Mouse (Mus musculus): ENCODE results near the gene Zdhhc1. TPM values are rescaled to one million over a fixed set of nuclear protein-coding genes. Genes with fewer than 3 reads are reported as not detected.

The Zdhhc1 gene
- polyA plus RNA-seq, 1 experiment = 24.7 TPM

DNA sequence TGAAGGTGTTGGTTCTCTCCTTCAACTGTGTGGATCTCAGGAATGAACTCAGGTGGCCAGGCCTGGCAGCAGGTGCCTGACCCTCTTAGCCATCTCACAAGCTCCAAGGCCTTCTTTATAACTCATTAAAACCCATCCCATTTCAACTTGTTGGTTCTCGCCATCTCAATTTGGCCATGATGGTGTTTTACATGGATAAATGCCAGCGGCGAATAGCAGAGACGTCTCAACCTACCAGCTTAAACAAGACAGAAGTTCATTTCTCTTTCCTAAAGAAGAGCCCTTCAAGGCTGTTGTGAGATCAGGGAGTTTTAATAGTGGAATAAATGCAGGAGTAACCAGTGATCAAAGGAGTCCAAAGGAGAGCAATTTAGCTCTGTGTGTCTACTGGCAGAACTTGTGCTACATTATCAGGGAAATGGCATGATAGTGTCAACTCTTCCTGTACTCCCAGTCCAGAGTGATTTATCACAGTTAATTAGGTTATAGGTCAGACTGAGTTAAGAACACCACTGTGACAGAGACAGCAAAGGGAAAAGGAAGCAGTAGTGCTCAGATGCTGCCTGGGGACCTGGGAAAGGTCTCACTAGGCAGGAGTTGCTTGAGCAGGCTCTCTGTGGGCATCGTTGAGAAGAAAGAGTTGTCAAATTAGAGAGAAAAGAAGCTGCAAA is 59.5 kb downstream of the Zdhhc1 start:
- no peak overlapping the region for H3K4me3 ChIP-seq (ENCODE audit: insufficient read depth, low read length)
- no peaks in the 10 kb centered on the region for H3K4me1 ChIP-seq (ENCODE audit: control insufficient read depth, insufficient read depth, low read length)
- no peak overlapping the region for H3K27ac ChIP-seq (ENCODE audit: insufficient read depth, low read length)
- no peak for TF ChIP-seq POLR2A (IDR thresholded peaks at IDR 0.05; ENCODE audit: low read depth, low read length)
- no peak for TF ChIP-seq CTCF (IDR thresholded peaks at IDR 0.05; ENCODE audit: borderline replicate concordance, insufficient read depth, low read length)

DNA sequence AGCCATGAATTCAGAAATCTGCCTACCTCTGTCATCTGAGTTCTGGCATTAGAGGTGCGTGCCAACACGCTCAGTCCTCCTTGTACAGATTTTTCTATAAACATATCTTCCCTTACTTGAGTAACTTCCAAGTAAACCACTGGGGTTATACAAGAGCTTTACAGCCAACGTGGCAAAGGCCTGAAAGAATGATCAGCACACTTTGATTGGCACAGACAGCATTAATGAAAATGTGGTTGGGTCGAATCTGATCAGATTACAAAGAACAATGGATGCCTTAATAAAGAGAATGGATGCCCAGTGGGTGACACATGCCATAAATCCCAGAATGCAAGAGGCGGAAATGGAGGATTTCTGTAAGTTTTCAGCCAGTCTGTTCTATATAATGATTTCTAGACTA is 60.5 kb downstream of the Zdhhc1 start:
- H3K27ac ChIP-seq (ENCODE audit: insufficient read depth, low read length) = no peak overlapping the region
- no peak for TF ChIP-seq CTCF (IDR thresholded peaks at IDR 0.05; ENCODE audit: borderline replicate concordance, insufficient read depth, low read length)
- TF ChIP-seq POLR2A (IDR thresholded peaks at IDR 0.05; ENCODE audit: low read depth, low read length) = no peak
- no peak overlapping the region for H3K4me3 ChIP-seq (ENCODE audit: insufficient read depth, low read length)
- H3K4me1 ChIP-seq (ENCODE audit: control insufficient read depth, insufficient read depth, low read length) = no peaks in the 10 kb centered on the region

DNA sequence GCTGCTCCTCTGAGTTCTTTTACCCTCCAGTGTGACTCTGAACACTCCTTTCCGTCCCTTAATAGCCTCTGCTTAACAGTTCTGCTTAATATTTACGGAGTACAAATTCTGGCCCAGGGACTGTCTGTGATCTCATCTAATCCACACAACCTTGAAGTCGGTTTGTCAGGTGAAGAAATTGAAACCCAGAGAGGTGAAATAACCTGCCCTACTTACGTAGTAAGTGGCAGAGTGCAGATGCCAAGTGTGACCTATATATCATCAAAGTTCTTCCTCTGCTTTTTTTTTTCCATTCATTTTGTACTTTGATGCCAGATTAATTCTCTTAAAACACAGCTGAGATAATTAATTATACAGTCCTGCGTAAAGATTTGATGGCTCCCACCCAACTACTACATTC is 62.6 kb downstream of the Zdhhc1 start:
- no peak overlapping the region for H3K4me3 ChIP-seq (ENCODE audit: insufficient read depth, low read length)
- TF ChIP-seq CTCF (IDR thresholded peaks at IDR 0.05; ENCODE audit: borderline replicate concordance, insufficient read depth, low read length) (no peak), POLR2A (IDR thresholded peaks at IDR 0.05; ENCODE audit: low read depth, low read length) (no peak)
- no peak overlapping the region for H3K27ac ChIP-seq (ENCODE audit: insufficient read depth, low read length)
- H3K4me1 ChIP-seq (ENCODE audit: control insufficient read depth, insufficient read depth, low read length) = no peaks in the 10 kb centered on the region

DNA sequence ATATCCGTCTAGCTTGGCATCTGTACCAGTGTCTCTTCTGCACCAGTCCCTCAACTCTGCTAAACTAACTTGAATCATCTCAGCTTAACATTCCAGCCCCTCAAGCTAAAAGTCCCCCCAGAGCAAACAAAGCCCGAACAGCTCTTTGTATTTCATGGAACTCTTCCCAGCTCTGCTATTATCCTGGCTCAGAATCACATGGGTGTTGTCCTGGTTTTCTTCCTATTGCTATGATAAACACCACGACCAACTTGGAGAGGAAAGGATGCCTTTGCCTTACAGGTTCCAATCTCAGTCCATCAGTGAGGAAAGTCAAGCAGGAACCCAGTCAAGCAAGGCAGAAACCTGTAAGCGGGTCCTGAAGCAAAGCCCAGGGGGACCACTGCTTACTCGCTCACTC is 63.2 kb downstream of the Zdhhc1 start:
- Histone ChIP-seq H3K4me3 (ENCODE audit: insufficient read depth, low read length) (no peak overlapping the region), H3K27ac (ENCODE audit: insufficient read depth, low read length) (no peak overlapping the region), H3K4me1 (ENCODE audit: control insufficient read depth, insufficient read depth, low read length) (no peaks in the 10 kb centered on the region)
- TF ChIP-seq CTCF (IDR thresholded peaks at IDR 0.05; ENCODE audit: borderline replicate concordance, insufficient read depth, low read length) (no peak), POLR2A (IDR thresholded peaks at IDR 0.05; ENCODE audit: low read depth, low read length) (no peak)

DNA sequence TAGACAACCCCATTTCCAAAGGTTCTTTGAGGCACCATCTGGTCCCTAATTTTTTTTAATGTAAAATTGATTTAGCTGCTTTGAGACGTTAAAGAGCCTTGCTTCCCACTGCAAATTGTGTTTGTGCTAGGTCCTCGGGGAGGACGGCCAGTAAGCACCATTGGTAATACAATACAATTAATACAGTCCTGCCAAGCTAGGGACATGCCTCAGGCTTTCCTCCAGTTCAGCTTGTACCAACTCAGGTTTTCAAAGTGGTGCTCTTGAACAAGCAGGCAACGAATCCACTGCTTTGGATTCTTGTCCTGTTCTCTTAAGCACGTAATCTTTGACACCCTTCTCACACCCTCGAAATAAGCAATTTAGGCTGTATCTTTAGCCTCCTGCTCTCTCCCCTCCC is 63.7 kb downstream of the Zdhhc1 start:
- Histone ChIP-seq H3K27ac (ENCODE audit: insufficient read depth, low read length) (no peak overlapping the region), H3K4me1 (ENCODE audit: control insufficient read depth, insufficient read depth, low read length) (no peaks in the 10 kb centered on the region), H3K4me3 (ENCODE audit: insufficient read depth, low read length) (no peak overlapping the region)
- TF ChIP-seq POLR2A (IDR thresholded peaks at IDR 0.05; ENCODE audit: low read depth, low read length) = no peak
- no peak for TF ChIP-seq CTCF (IDR thresholded peaks at IDR 0.05; ENCODE audit: borderline replicate concordance, insufficient read depth, low read length)

DNA sequence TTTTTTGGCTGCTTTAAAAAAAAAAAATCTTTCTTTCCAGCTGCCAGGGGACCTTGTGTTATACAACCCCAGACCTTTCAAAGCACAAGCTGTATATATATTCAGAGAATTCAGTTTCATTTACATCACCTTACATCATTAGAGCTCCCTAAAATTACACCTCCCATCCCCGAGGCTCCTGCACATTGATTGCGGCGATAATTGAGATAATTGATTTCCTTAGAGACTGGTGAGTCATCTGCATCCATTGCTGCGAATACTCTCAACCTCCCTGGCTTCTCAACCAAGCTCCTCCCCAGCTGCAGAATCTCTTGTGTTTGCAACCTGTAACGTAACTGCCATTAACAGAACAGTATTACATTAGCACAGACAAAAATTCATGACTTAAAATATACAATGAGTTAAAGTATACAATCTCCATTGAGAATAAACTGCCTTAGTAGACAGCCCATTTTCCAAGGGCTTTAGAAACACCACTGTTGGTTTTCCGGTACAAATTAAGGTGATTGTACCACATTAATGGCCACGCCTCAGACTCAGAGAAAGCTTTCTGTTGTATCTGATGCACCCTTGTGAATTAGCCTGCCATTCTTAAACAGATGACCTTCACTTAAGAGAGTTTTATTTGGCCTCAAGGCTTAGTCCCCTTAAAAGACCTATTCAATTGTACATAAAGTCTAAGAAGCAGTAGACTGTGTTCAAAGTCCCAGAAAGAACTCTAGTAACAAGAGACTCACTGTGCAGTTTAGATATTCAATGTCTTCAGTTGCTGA is 64.8 kb downstream of the Zdhhc1 start:
- TF ChIP-seq CTCF (IDR thresholded peaks at IDR 0.05; ENCODE audit: borderline replicate concordance, insufficient read depth, low read length) = no peak
- TF ChIP-seq POLR2A (IDR thresholded peaks at IDR 0.05; ENCODE audit: low read depth, low read length) = no peak
- no peak overlapping the region for H3K4me3 ChIP-seq (ENCODE audit: insufficient read depth, low read length)
- no peaks in the 10 kb centered on the region for H3K4me1 ChIP-seq (ENCODE audit: control insufficient read depth, insufficient read depth, low read length)
- H3K27ac ChIP-seq (ENCODE audit: insufficient read depth, low read length) = no peak overlapping the region

DNA sequence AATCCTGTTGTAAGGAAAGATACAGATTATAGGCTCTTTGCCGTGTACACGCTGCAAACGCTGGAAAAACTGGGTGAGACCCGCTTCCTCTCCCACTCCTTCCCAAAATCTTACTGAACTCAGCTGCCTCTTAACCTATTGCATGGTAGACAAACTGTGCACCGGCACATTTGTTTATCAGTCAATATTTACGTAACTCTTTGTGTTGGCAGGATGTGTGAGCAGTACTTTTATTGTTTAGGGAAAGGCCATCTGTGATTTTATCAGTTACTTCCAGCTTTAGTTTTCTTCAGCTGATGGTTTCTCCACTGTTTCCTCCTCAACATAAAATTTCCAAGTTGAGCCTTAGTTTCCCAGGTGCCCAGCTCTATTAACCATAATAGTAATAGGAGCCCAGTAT is 69.8 kb downstream of the Zdhhc1 start:
- no peaks in the 10 kb centered on the region for H3K4me1 ChIP-seq (ENCODE audit: control insufficient read depth, insufficient read depth, low read length)
- H3K27ac ChIP-seq (ENCODE audit: insufficient read depth, low read length) = no peak overlapping the region
- H3K4me3 ChIP-seq (ENCODE audit: insufficient read depth, low read length) = no peak overlapping the region
- TF ChIP-seq CTCF (IDR thresholded peaks at IDR 0.05; ENCODE audit: borderline replicate concordance, insufficient read depth, low read length) = no peak
- TF ChIP-seq POLR2A (IDR thresholded peaks at IDR 0.05; ENCODE audit: low read depth, low read length) = no peak

Other genes with a start within 250 kb of the Zdhhc1 start
- 25.8 and 33.2 TPM in 2 replicates for gene B3gnt9, start 241.7 kb downstream of the Zdhhc1 start, polyA plus RNA-seq (2011; ENCODE audit: insufficient read length, low read depth, missing spikeins)
- gene Tradd, start 232.3 kb downstream of the Zdhhc1 start, polyA plus RNA-seq (2011; ENCODE audit: insufficient read length, low read depth, missing spikeins) = 12.5 and 15.0 TPM in 2 replicates
- 3.9 and 4.3 TPM in 2 replicates for gene Fbxl8, start 232.3 kb downstream of the Zdhhc1 start, polyA plus RNA-seq (2011; ENCODE audit: insufficient read length, low read depth, missing spikeins)
- gene Hsf4, start 227.1 kb downstream of the Zdhhc1 start, polyA plus RNA-seq (2011; ENCODE audit: insufficient read length, low read depth, missing spikeins) = 1.2 and 1.7 TPM in 2 replicates
- 3.0 and 3.4 TPM in 2 replicates for gene Nol3, start 220.8 kb downstream of the Zdhhc1 start, polyA plus RNA-seq (2011; ENCODE audit: insufficient read length, low read depth, missing spikeins)
- gene 4931428F04Rik, start 207.0 kb downstream of the Zdhhc1 start, polyA plus RNA-seq (2011; ENCODE audit: insufficient read length, low read depth, missing spikeins) = 5.2 and 6.2 TPM in 2 replicates
- 0.55 TPM in 1 of 2 replicates, not detected in the other for gene Exoc3l, start 200.8 kb downstream of the Zdhhc1 start, polyA plus RNA-seq (2011; ENCODE audit: insufficient read length, low read depth, missing spikeins)
- 42.6 and 43.9 TPM in 2 replicates for gene E2f4, start 199.2 kb downstream of the Zdhhc1 start, polyA plus RNA-seq (2011; ENCODE audit: insufficient read length, low read depth, missing spikeins)
- gene Elmo3, start 191.3 kb downstream of the Zdhhc1 start, polyA plus RNA-seq (2011; ENCODE audit: insufficient read length, low read depth, missing spikeins) = 1.6 and 2.5 TPM in 2 replicates
- gene Lrrc29, start 170.6 kb downstream of the Zdhhc1 start, polyA plus RNA-seq (2011; ENCODE audit: insufficient read length, low read depth, missing spikeins) = 1.2 and 1.6 TPM in 2 replicates
- gene Tmem208, start 170.5 kb downstream of the Zdhhc1 start, polyA plus RNA-seq (2011; ENCODE audit: insufficient read length, low read depth, missing spikeins) = 54.3 and 69.1 TPM in 2 replicates
- 16.0 and 22.6 TPM in 2 replicates for gene Fhod1, start 148.9 kb downstream of the Zdhhc1 start, polyA plus RNA-seq (2011; ENCODE audit: insufficient read length, low read depth, missing spikeins)
- 8.9 and 10.3 TPM in 2 replicates for gene Slc9a5, start 148.1 kb downstream of the Zdhhc1 start, polyA plus RNA-seq (2011; ENCODE audit: insufficient read length, low read depth, missing spikeins)
- 3.7 and 3.9 TPM in 2 replicates for gene Plekhg4, start 123.6 kb downstream of the Zdhhc1 start, polyA plus RNA-seq (2011; ENCODE audit: insufficient read length, low read depth, missing spikeins)
- not detected in 2 replicates for gene Kctd19, start 83.4 kb downstream of the Zdhhc1 start, polyA plus RNA-seq (2011; ENCODE audit: insufficient read length, low read depth, missing spikeins)
- not detected in 2 replicates for gene Lrrc36, start 83.3 kb downstream of the Zdhhc1 start, polyA plus RNA-seq (2011; ENCODE audit: insufficient read length, low read depth, missing spikeins)
- 8.5 and 10.0 TPM in 2 replicates for gene Tppp3, start 25.4 kb downstream of the Zdhhc1 start, polyA plus RNA-seq (2011; ENCODE audit: insufficient read length, low read depth, missing spikeins)
- 0.28 and 0.35 TPM in 2 replicates for gene Hsd11b2, start 21.9 kb upstream of the Zdhhc1 start, polyA plus RNA-seq (2011; ENCODE audit: insufficient read length, low read depth, missing spikeins)
- gene Atp6v0d1, start 69.1 kb upstream of the Zdhhc1 start, polyA plus RNA-seq (2011; ENCODE audit: insufficient read length, low read depth, missing spikeins) = 134 and 138 TPM in 2 replicates
- 31.7 and 40.8 TPM in 2 replicates for gene Ripor1, start 108.4 kb upstream of the Zdhhc1 start, polyA plus RNA-seq (2011; ENCODE audit: insufficient read length, low read depth, missing spikeins)
- 55.2 and 69.7 TPM in 2 replicates for gene Ctcf, start 139.7 kb upstream of the Zdhhc1 start, polyA plus RNA-seq (2011; ENCODE audit: insufficient read length, low read depth, missing spikeins)
- gene Agrp, start 140.5 kb upstream of the Zdhhc1 start, polyA plus RNA-seq (2011; ENCODE audit: insufficient read length, low read depth, missing spikeins) = not detected in 2 replicates
- gene Carmil2, start 189.4 kb upstream of the Zdhhc1 start, polyA plus RNA-seq (2011; ENCODE audit: insufficient read length, low read depth, missing spikeins) = 0.42 and 0.58 TPM in 2 replicates
- 24.6 and 26.5 TPM in 2 replicates for gene Acd, start 204.2 kb upstream of the Zdhhc1 start, polyA plus RNA-seq (2011; ENCODE audit: insufficient read length, low read depth, missing spikeins)
- gene Pard6a, start 204.2 kb upstream of the Zdhhc1 start, polyA plus RNA-seq (2011; ENCODE audit: insufficient read length, low read depth, missing spikeins) = 7.9 and 15.8 TPM in 2 replicates
- gene 4933405L10Rik, start 210.8 kb upstream of the Zdhhc1 start, polyA plus RNA-seq (2011; ENCODE audit: insufficient read length, low read depth, missing spikeins) = not detected in 2 replicates
- 5.9 and 9.1 TPM in 2 replicates for gene Enkd1, start 211.3 kb upstream of the Zdhhc1 start, polyA plus RNA-seq (2011; ENCODE audit: insufficient read length, low read depth, missing spikeins)